Mouse (Mus musculus): ENCODE results near the gene Stard10. TPM values are rescaled to one million over a fixed set of nuclear protein-coding genes. Genes with fewer than 3 reads are reported as not detected.

Stard10 gene
- total RNA-seq, 2 experiments from 2014 or later = 30.5 to 36.0 TPM

GRCm38 (mm10) chr7:101329606-101330005 is 12.7 kb downstream of the Stard10 start:
- no peak for ATAC-seq (replicated peaks; ENCODE audit: poor library complexity, severe bottlenecking)

- ATAC-seq (replicated peaks; ENCODE audit: poor library complexity, severe bottlenecking) = no peak
Measured at GRCm38 (mm10) chr7:101330074-101330840, 13.4 kb downstream of the Stard10 start.

GRCm38 (mm10) chr7:101330841-101331173 is 13.9 kb downstream of the Stard10 start:
- ATAC-seq (replicated peaks; ENCODE audit: poor library complexity, severe bottlenecking) = no peak

- ATAC-seq (replicated peaks; ENCODE audit: poor library complexity, severe bottlenecking) = no peak
Measured at GRCm38 (mm10) chr7:101332045-101332831, 15.4 kb downstream of the Stard10 start.

GRCm38 (mm10) chr7:101335228-101335627 is 18.3 kb downstream of the Stard10 start:
- no peak for ATAC-seq (replicated peaks; ENCODE audit: poor library complexity, severe bottlenecking)

GRCm38 (mm10) chr7:101336686-101337085 is 19.8 kb downstream of the Stard10 start:
- ATAC-seq (replicated peaks; ENCODE audit: poor library complexity, severe bottlenecking) = no peak

- ATAC-seq (replicated peaks; ENCODE audit: poor library complexity, severe bottlenecking) = no peak
Measured at GRCm38 (mm10) chr7:101337401-101337800, 20.5 kb downstream of the Stard10 start.

- ATAC-seq (replicated peaks; ENCODE audit: poor library complexity, severe bottlenecking) = peak; percentile 45
Measured at GRCm38 (mm10) chr7:101341405-101341804, 24.5 kb downstream of the Stard10 start.

GRCm38 (mm10) chr7:101343135-101343534 is 26.2 kb downstream of the Stard10 start:
- ATAC-seq (replicated peaks; ENCODE audit: poor library complexity, severe bottlenecking) = peak; percentile 69

GRCm38 (mm10) chr7:101344892-101345291 is 28.0 kb downstream of the Stard10 start:
- no peak for ATAC-seq (replicated peaks; ENCODE audit: poor library complexity, severe bottlenecking)

- ATAC-seq (replicated peaks; ENCODE audit: poor library complexity, severe bottlenecking) = no peak
Measured at GRCm38 (mm10) chr7:101346991-101347390, 30.1 kb downstream of the Stard10 start.

- peak; percentile 65 for ATAC-seq (replicated peaks; ENCODE audit: poor library complexity, severe bottlenecking)
Measured at GRCm38 (mm10) chr7:101347767-101348270, 30.9 kb downstream of the Stard10 start, which contains the start of gene Arap1. Gene Arap1 (plus strand): TSS chr7:101348067.

- ATAC-seq (replicated peaks; ENCODE audit: poor library complexity, severe bottlenecking) = no peak
Measured at GRCm38 (mm10) chr7:101348312-101348711, 31.4 kb downstream of the Stard10 start.

GRCm38 (mm10) chr7:101349861-101350260 is 33.0 kb downstream of the Stard10 start:
- ATAC-seq (replicated peaks; ENCODE audit: poor library complexity, severe bottlenecking) = no peak

- ATAC-seq (replicated peaks; ENCODE audit: poor library complexity, severe bottlenecking) = peak; percentile 26
Measured at GRCm38 (mm10) chr7:101352404-101352803, 35.5 kb downstream of the Stard10 start.

GRCm38 (mm10) chr7:101354423-101354822 is 37.5 kb downstream of the Stard10 start:
- peak; percentile 61 for ATAC-seq (replicated peaks; ENCODE audit: poor library complexity, severe bottlenecking)

- ATAC-seq (replicated peaks; ENCODE audit: poor library complexity, severe bottlenecking) = no peak
Measured at GRCm38 (mm10) chr7:101355551-101356100, 38.7 kb downstream of the Stard10 start.

GRCm38 (mm10) chr7:101356868-101357267 is 40.0 kb downstream of the Stard10 start:
- peak; percentile 49 for ATAC-seq (replicated peaks; ENCODE audit: poor library complexity, severe bottlenecking)

GRCm38 (mm10) chr7:101360406-101360805 is 43.5 kb downstream of the Stard10 start:
- ATAC-seq (replicated peaks; ENCODE audit: poor library complexity, severe bottlenecking) = no peak

GRCm38 (mm10) chr7:101361021-101361420 is 44.1 kb downstream of the Stard10 start:
- ATAC-seq (replicated peaks; ENCODE audit: poor library complexity, severe bottlenecking) = peak; percentile 25

GRCm38 (mm10) chr7:101361767-101362166 is 44.9 kb downstream of the Stard10 start:
- ATAC-seq (replicated peaks; ENCODE audit: poor library complexity, severe bottlenecking) = no peak

All from granulocyte monocyte progenitor cell, adult 5-6 weeks (primary cell).